Mouse (Mus musculus) layer of hippocampus, adult 18-20 months (tissue): ENCODE measurements around the gene Fbxo6. TPM values are rescaled to one million over a fixed set of nuclear protein-coding genes. Genes with fewer than 3 reads are reported as not detected.
"Not testable (repeated sequence)": the region's sequence is repeated elsewhere in the genome, so short reads cannot be mapped to it uniquely, and the experiment has no call there.

ENCODE experiments used
- DNase-seq, 2 experiments: peaks; one replicate each; pipeline ENCODE4 v3.0.0; 2022; ENCODE audit warnings: low spot score in 2 of 2
- total RNA-seq, 2 experiments: library from RNA; stranded (reverse); gene quantifications; 2 replicates each; pipeline ENCODE4 v1.2.3; 2021

Fbxo6 gene
- total RNA-seq, 2 experiments from 2014 or later, result 30.3 to 33.3 TPM

DNA sequence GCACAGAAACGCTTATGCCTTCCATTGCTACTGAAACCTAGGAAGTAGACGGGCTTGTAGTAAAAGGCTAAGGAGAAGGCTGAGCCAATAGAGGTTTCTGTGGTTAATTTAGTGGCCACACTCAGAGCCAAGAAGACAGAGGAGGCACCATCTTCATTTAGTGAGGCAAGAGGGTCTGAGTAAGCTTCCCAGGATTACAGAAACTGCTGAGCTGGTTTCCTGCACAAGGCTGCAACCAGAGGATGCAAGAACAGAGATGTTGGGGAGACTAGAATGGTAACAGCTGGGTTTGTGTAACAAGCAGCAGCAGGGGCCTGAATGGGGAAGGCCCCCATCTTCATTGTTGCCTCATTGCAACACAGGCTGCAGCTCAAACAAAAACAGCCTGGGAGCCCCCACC lies 23.3 kb downstream of the Fbxo6 start:
- DNase-seq, result no peak

DNA sequence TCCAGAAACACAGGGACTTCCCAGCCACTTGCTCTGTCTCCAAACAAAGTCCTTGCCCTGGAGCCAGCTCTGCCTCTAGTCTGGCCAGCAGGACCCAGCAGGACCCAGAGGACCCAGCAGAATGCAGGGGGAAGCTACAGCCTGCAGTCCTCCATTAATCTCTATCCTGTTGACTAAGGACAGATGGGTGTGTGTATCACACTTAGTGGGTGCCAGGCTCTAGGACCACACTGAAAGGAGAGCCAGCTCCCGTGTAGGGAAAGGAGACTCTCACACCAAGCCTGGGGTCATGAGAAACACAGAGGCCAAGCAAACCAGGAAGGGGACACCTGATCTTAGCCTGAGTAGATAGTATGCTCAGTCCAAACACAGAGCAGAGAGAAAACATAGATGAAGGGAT lies 23.7 kb downstream of the Fbxo6 start:
- no peak for DNase-seq

DNA sequence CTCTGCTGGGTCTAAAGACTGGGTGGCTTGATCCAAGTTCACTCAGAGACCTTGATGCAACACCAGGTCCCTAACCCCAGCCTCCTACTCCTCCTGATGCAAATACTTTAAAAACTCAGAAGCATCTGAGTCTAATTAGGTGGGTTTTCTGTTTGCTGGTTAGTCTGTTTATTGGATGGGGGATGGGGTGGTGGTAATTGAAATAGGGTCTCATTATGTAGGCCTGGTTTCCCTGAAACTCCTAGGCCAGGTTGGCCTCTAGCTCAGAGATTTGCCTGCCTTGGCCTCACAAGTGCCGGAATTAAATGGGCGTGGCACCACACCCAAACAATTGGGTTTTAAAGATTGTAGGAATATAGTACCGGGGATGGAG lies 29.3 kb downstream of the Fbxo6 start:
- no peak for DNase-seq

DNA sequence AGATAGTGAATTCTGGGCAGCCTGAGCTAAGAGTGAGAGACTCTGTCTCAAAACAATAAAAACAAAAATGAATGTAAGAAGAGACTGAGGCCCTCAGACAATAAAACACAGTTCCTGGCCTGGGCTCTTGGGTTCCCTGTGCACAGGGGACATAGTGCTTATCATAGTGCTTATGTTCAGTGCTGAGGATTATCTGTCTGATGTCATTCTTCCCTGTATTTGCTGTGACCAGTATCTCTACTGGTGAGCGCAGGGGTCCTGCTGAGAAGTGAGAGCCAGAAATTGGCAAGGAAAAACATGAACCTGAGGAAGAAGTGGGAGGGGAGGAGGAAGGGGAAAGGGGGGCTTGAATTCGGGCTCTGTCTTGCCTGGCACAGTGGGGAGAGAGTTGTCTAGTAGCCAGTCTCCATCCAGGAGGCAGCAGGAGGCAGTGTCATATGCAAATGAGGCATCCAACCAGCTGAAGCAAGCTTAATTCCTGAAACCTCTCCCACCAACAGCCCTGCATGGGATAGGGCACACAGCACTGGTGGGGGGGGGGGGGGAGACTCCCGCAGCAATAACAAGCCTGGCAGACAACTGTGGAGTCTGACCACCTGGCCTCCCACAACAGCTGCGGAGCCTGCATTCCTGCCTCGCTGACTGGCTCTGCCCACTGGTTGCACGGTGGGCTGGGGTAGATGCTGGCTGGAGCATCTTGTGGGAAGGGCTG lies 29.8 kb downstream of the Fbxo6 start:
- DNase-seq, result no peak

DNA sequence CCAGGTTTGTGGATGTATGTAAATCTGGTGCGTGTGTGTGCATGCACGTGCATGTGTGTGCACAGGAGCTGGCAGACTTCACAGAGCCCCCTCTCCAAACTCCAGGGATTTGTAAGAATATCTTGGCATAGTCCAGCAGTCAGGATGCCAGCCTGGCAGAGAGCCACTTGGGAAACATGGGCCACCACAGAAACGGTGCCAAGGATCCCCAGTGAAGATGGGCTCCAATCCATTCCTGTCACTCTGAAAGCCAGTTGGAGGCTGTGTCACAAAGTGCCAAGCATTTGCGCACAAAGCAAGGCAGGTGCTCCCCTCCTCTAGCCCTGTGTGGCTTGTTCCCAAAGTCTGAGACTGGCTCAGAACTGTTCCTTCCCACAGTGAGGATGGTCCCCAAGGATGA lies 30.6 kb downstream of the Fbxo6 start:
- peak; percentile 69 to 75 for DNase-seq

DNA sequence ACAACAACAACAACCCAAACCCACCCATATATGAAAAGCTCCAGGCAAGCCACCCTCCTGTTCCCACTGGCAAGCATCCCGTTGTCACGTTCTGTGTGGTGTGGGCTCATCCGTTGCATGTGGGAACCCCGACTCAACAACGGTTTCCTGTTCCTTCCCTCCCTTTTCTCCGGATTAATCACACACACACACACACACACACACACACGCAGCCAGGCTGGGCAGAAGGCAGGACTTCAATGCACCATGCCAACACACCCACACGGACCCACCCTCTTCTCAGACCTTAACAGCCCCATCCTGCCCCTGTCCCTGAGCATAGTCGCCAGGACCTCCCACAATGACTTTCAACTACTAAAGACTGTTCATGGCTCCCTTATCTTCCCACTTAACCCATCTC lies 31.4 kb downstream of the Fbxo6 start:
- DNase-seq, result no peak

DNA sequence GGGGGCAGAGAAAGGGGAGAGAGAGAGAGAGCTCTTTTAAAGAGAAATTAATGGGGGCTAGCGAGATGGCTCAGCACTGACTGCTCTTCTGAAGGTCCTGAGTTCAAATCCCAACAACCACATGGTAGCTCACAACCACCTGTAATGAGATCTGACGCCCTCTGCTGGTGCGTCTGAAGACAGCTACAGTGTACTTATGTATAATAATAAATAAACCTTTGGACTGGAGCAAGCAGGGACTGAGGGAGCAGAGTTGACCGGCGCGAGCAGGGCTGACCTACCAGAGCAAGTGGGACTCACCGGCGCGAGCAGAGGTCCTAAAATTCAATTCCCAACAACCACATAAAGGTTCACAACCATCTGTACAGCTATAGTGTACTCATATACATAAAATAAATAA lies 32.4 kb downstream of the Fbxo6 start:
- not testable (repeated sequence) for DNase-seq

DNA sequence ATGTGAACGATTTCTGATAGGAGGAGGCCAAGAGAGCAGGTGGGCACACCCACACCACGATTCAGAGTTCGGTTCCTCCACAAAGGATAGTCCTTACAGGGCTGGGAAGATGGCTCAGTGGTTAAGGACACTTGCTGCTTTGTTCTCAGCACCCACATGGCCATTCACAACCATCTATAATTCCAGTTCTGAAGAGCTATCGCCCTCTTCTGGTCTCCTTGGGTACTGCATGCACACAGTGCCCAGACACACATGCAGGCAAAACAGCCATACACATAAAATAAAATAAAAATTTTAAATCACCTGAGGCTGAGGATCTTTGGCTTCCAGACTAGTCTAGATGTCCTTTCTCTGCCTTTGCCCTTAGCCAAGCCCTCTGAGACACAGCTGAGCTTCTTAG lies 34.5 kb downstream of the Fbxo6 start:
- DNase-seq, result no peak

DNA sequence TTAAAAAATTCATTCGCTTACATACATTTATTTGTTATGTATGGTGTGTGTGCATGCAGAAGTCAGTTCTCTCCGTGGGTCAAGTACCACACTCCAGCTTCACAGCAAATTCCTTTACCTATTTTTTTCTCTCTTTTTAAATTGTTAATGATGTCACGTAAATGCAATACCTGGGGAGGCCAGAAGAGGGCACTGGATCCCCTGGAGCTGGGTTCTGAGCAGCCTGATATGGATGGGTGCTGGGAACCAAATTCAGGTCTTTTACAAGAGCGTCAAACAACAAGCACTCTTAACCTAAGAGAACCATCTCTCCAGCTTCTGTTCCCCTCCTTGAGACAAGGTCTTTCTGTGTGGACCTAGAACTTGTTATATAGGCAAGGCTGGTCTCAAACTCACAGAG lies 35.3 kb downstream of the Fbxo6 start:
- no peak for DNase-seq

DNA sequence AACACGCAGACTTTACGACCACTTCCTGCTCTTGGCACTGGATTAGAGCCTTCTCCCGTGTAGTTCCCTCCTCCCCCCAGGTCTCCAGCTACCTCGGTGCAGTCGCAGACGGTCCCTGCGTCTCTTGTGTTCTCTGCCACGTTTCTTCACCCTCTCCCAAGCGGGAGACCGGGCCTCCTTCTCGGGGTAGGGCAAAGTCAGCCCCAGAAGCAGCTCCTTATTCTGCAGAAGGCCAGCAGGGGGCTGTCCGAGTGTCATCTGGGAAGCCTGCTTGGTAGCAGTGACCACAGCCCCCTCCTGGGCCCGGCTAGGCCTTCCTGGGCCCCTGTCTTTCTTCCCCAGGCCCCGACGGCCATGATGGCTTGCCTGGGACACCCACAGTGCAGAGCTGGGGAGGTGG lies 36.5 kb downstream of the Fbxo6 start:
- DNase-seq, result no peak

DNA sequence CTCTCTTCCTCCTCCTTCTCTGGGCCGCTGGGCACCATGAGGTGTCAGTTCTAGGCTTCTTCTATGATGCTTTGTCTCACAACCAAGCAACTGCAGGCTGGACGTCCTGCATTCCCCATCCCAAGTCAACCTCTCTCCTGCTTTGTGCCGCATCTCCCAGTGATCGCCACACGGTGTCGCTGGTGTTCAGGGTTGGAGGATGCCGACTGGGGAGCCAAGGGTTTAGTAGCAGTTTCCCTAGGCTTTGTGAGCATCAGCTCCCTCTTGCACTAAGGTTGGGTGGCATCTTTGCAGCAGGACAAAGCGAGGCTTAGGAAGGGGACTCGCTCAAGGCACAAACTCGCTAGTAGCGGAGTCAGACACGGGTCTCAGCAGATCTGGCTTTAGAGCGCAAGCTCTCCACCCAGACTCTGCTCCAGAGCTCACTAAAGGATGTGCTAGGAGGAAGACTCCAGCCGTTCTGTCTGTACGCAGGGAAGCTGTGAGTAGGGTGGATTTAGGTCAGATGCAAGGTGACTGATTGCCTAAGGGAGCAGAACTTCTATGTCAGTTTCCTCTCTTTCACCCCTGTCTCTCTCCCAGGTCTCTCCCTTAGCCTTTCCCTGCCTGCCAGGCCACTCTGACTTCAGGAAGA lies 37.1 kb downstream of the Fbxo6 start:
- DNase-seq, result peak; percentile 79 to 82

DNA sequence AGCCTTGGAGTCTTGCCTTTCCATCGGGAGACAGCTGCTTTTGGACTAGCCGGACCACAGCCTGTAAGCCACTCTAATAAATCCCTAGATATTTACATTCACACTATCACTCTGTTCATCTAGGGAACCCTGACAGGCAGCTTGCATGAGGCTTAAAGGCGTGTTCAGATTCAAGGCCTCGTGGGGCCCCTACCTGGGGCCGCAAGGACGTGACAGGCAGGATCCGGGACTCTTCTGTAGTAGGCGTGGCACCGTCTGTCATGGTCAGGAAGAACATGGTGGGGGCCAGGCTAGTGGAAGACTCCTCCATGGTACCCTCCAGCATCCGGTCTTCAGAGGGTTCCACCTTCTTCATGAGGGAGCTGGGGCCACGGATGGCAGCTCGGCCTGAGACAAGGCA lies 39.4 kb downstream of the Fbxo6 start:
- DNase-seq, result no peak

DNA sequence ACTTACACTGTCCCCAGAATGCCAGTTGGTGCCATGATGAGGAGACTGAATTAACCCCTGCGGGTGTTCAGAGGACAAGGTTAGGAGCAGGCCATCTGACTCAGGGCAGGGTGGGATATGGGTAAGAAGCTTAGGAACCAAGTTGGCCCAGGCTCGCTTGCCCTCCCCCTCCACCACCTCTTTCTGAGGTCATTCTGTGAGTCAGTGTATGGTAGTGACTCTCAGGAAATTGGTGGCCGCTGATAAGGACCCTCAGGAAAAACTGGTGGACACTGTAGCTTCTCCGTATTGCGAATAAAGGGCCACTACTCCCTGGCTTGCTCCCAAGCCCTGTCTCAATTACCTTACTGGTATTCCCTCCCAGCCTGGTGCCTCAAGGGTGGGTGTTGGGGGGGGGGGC lies 42.7 kb downstream of the Fbxo6 start:
- no peak for DNase-seq

DNA sequence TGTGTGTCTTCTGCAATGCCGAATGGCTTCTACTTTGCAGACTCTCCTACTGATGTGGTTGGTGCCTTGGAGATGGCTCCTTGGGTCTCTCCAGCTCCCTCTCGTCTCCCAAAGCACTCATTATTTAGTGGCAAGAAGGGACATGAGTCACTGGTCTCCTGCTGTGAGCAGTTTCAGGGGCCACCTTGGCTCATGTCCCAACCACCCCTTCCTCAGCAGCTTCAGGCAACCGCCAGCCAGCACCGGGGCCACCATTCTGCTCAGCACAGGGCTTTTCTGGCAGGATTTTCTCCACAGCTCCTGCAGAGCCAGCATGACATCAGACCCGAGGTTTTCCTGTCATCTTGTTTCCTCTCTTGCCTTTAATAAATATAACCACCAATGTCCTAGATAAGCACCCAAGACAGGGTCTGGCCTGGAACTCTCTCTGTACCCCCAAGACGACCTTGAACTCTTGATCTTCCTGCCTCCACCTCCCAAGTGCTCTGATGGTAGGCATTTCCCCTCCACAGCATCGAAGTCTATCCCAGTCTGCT lies 43.3 kb downstream of the Fbxo6 start:
- no peak for DNase-seq

DNA sequence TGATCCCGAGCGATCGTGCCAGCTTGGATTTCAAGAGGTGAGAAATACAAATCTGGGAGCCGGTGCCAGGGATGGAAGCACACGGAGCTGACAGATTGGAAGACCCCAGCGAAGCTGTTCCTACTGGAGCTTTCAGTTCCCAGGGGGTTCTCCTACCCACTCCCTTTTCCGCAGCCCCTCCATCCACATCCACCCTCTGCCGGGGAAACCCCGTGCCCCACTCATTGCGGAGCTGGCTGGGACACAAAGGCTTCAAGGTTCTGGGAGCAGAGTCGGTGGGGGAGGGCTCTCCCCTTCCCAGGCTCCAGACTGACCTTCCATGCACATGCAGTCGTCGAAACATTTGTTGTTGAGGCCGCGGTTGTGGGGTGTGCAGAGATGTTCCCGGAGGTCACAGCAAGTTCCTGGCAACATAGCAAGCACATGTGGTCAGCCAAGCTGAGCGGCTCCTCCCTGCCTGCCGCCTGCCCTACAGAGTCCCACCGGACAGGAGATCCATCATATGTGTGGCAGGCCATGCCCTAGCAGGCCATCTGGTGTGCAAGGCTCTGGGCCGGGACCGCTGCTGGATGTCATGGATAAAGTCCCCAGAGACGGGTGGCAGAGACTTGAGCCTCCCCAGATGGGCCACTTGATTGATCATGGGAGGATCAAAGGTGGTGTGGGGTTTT lies 44.2 kb downstream of the Fbxo6 start:
- no peak for DNase-seq

DNA sequence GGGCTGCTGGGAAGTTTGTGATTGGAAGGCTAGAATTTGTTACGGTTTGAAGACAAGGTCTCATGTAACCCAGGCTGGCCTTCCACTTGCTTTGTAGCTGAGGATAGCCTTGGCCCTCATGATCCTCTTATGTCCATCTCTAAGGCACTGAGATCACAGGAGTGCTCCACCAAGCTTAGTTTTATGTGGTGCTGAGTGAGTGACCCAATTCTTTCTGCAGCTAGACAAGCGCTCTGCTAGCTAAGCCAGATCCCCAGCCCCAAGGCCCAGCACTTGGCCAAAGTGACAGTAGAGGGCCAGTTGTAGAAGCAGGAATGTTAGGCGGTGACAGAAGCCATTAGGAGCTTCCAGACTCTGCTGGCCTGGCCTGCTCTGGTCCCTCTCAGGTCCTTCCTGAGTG lies 47.8 kb downstream of the Fbxo6 start:
- DNase-seq, result no peak

DNA sequence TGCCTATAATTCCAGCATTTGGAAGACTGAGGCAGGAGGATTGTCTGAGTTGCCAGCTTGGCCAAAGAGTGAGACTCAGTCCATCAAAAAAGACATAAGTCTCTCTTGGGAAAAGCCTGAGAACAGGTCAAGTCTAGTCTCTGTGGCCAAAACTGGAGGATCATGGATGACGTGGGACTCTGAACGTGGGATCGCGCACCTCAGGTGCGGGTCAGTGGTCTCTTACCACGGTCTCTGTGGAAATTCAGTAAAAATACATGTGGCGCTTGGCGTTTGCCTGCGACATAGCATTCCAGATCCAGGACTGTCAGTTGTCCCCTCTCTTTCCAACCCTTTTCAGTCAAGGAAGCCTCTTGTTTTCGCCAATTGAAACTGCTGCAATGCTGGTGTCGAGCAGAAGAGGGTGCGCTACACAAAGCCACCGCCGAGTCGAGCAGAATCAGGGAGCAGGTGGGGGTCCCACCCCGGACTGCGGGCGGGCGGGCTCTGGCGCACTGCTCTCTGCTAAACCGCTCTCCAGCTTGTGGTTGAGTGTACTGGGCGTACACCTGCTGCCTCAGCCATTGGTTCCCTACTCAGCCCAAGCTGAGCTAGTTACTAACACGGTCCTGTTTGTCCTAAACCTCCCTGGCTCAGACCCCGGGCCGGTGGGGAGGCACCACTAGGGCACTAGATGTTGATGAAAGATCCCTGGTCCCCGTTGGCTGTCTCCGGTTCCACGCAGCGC lies 50.0 kb downstream of the Fbxo6 start:
- DNase-seq, result peak; percentile 63 to 79

DNA sequence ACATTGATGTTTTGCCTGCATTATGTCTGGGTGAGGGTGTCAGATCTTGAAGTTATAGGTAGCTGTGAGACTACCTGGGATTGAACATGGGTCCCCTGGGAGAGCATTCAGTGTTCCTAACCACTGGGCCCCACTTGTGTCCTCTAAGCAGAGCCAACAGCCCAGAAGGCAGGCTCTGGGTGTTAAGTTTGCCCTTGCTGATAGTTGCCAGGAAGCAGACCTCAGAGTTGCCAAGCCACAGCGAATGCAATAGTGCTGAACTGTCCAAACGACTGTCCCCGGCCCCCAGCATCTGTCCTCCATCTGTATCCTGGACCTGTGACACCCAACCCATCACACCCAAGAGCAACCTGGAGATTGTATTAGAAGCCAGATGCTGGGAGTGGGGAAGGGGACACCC lies 53.3 kb downstream of the Fbxo6 start:
- DNase-seq, result no peak

DNA sequence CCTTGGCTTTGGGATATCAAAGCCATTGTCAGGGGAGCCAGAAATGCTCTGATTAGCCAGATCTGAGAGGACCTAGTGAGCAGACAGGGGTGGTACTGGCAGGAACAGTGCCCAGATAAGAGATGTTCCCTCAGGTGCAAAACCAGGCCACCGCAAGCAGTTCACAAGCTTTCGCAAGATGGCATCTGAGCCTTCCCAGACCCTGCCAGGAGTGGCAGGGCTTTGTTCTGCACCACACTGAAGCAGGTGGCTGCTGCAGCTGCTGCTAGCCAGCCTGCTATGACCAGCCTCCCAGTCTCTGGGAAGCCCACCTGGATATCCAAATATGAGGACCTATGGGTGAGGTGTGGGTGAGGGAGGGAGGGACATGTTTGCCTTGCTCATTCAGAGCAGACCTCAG lies 54.0 kb downstream of the Fbxo6 start:
- no peak for DNase-seq
